Comparison of ENCODE assay signal across 33 mouse cellular contexts in genomic region chr6:29941036-29941435, GRCm38 (mm10). TPM values are rescaled to one million over a fixed set of nuclear protein-coding genes. Genes with fewer than 3 reads are reported as not detected.
DNase-seq lines count a peak whose midpoint lies in the region; ATAC-seq and TF ChIP-seq lines count a peak whose summit lies in the region.
"Had no signal": no experiment of that assay in that cellular context is flagged by ENCODE, and none has a peak within 500 bp of the region (broad histone marks: within the 10 kb centered on the region; RNA-seq: fewer than 3 reads in every experiment).

No protein-coding gene starts in this region.

- no peak overlapping the region for H3K9ac ChIP-seq in heart, postnatal 0 days (replicated peaks; ENCODE audit: low read depth, low read length)
- no peak overlapping the region for H3K9ac ChIP-seq in embryonic facial prominence, embryonic 15.5 days
- H3K9ac ChIP-seq: embryonic facial prominence, embryonic 12.5 days; forebrain, embryonic 12.5 days; forebrain, postnatal 0 days; heart, embryonic 13.5 days; hindbrain, embryonic 15.5 days; liver, embryonic 15.5 days; lung, embryonic 14.5 days; midbrain, embryonic 15.5 days had no signal

- peaks cover 86% of the 10 kb centered on the region for H3K36me3 ChIP-seq in heart, postnatal 0 days (replicated peaks; ENCODE audit: control insufficient read depth, insufficient read depth, low read length)
- no peaks in the 10 kb centered on the region for H3K36me3 ChIP-seq in embryonic facial prominence, embryonic 15.5 days
- H3K36me3 ChIP-seq: embryonic facial prominence, embryonic 12.5 days; forebrain, embryonic 12.5 days; hindbrain, embryonic 15.5 days; liver, embryonic 15.5 days; midbrain, embryonic 10.5 days; midbrain, embryonic 15.5 days had no signal

- no peak overlapping the region for H3K4me3 ChIP-seq in gastrocnemius, adult 2 months
- no peak overlapping the region for H3K4me3 ChIP-seq in heart, postnatal 0 days (ENCODE audit: low read depth, low read length)
- H3K4me3 ChIP-seq in embryonic facial prominence, embryonic 15.5 days (replicated peaks) = no peak overlapping the region
- H3K4me3 ChIP-seq: embryonic facial prominence, embryonic 12.5 days; forebrain, embryonic 12.5 days; heart, adult 2 months; heart, embryonic 13.5 days; hindbrain, embryonic 15.5 days; layer of hippocampus, adult 2 months; liver, embryonic 15.5 days; midbrain, embryonic 10.5 days; midbrain, embryonic 15.5 days had no signal

- no peak for TF ChIP-seq EP300 in heart, postnatal 0 days (IDR thresholded peaks at IDR 0.05; ENCODE audit: low read depth)

- H3K9me3 ChIP-seq in heart, postnatal 0 days (replicated peaks; ENCODE audit: control insufficient read depth, low read length) = no peaks in the 10 kb centered on the region
- H3K9me3 ChIP-seq in embryonic facial prominence, embryonic 15.5 days (replicated peaks) = no peaks in the 10 kb centered on the region
- H3K9me3 ChIP-seq: embryonic facial prominence, embryonic 12.5 days; forebrain, embryonic 12.5 days; heart, embryonic 13.5 days; hindbrain, embryonic 15.5 days; liver, embryonic 15.5 days; midbrain, embryonic 10.5 days; midbrain, embryonic 15.5 days had no signal

- WGBS in heart, postnatal 0 days = 44% methylated on average over 2 of the region's 2 CpGs
- 80% methylated on average over 2 of the region's 2 CpGs for WGBS in embryonic facial prominence, embryonic 15.5 days

- DNase-seq in gastrocnemius, adult 2 months = peak; percentile 73
- no peak for DNase-seq in gastrocnemius, postnatal 10 days
- no peak for DNase-seq in heart, postnatal 0 days (ENCODE audit: low spot score)
- no peak for DNase-seq in heart, adult 18-20 months
- peak; percentile 71 for DNase-seq in skeletal muscle tissue, adult 2 months (ENCODE audit: low read depth, low spot score)
- no peak for DNase-seq in layer of hippocampus, adult 9-11 months
- no peak for DNase-seq in spleen, postnatal 4 days (ENCODE audit: low spot score in 2 of 2)
- DNase-seq: adrenal gland, adult 8-10 months; cerebellum, adult 11 months; cerebellum, adult 9-10 months; cerebellum, postnatal 36 days; forebrain, postnatal 0 days; heart, adult 2 months; kidney, adult 11 months; kidney, postnatal 36 days; liver; right cerebral cortex, postnatal 25 days; spleen, adult 18-20 months; thymus, adult 18-20 months; thymus, postnatal 25 days had no signal

- no peak for ATAC-seq in heart, postnatal 0 days (ENCODE audit: insufficient read depth, low read depth)
- ATAC-seq in embryonic facial prominence, embryonic 15.5 days (ENCODE audit: insufficient number of reproducible peaks, low FRiP score, low TSS enrichment, low read depth) = no peak
- ATAC-seq: forebrain, postnatal 0 days; inflammation-experienced regulatory T-cells, adult 6 months; midbrain, embryonic 15.5 days had no signal

- peaks cover 13% of the 10 kb centered on the region for H3K4me1 ChIP-seq in heart, postnatal 0 days (ENCODE audit: control insufficient read depth, insufficient read depth)
- H3K4me1 ChIP-seq in embryonic facial prominence, embryonic 15.5 days = no peaks in the 10 kb centered on the region
- H3K4me1 ChIP-seq: embryonic facial prominence, embryonic 12.5 days; forebrain, embryonic 12.5 days; hindbrain, embryonic 15.5 days; liver, embryonic 15.5 days; midbrain, embryonic 10.5 days; midbrain, embryonic 15.5 days had no signal

- no peak overlapping the region for H3K4me2 ChIP-seq in heart, postnatal 0 days (ENCODE audit: low read depth, low read length)
- no peak overlapping the region for H3K4me2 ChIP-seq in embryonic facial prominence, embryonic 15.5 days (replicated peaks)
- H3K4me2 ChIP-seq: embryonic facial prominence, embryonic 12.5 days; forebrain, embryonic 12.5 days; heart, embryonic 13.5 days; hindbrain, embryonic 15.5 days; liver, embryonic 15.5 days; lung, embryonic 14.5 days; midbrain, embryonic 15.5 days had no signal

- peak overlapping the region; percentile 20; the same call in 1 of the 2 replicates for H3K27ac ChIP-seq in gastrocnemius, adult 2 months
- H3K27ac ChIP-seq in heart, postnatal 0 days (ENCODE audit: low read depth) = peak overlapping the region; percentile 60; the same call in 1 of the 2 replicates
- H3K27ac ChIP-seq in embryonic facial prominence, embryonic 15.5 days (replicated peaks) = 0 out of 2 replicates have a peak overlapping the region, but pooled peaks have one; percentile 5
- H3K27ac ChIP-seq: embryonic facial prominence, embryonic 12.5 days; forebrain, embryonic 12.5 days; heart, adult 2 months; hindbrain, embryonic 15.5 days; layer of hippocampus, adult 2 months; liver, embryonic 15.5 days; midbrain, embryonic 10.5 days; midbrain, embryonic 15.5 days; stomach, postnatal 0 days had no signal

- no peaks in the 10 kb centered on the region for H3K27me3 ChIP-seq in heart, postnatal 0 days (ENCODE audit: control insufficient read depth, insufficient read depth, low read length)
- H3K27me3 ChIP-seq in embryonic facial prominence, embryonic 15.5 days = no peaks in the 10 kb centered on the region
- H3K27me3 ChIP-seq: embryonic facial prominence, embryonic 12.5 days; forebrain, embryonic 12.5 days; heart, embryonic 13.5 days; hindbrain, embryonic 15.5 days; liver, embryonic 15.5 days; midbrain, embryonic 15.5 days had no signal

- TF ChIP-seq CTCF in gastrocnemius, adult 2 months (IDR thresholded peaks at IDR 0.05) = no peak
- TF ChIP-seq CTCF in heart, postnatal 0 days (IDR thresholded peaks at IDR 0.05; ENCODE audit: low read depth) = no peak

- intact Hi-C loops in gastrocnemius, adult 2 months (cut with DNase I) = no loop called here

RNA-seq across cellular contexts. Expression of gene Strip2, which starts 24.2 kb away (rescaled TPM):
- total RNA-seq in gastrocnemius, adult 2 months (2021) = under 1 TPM; 0.78 to 0.87 TPM
- 1 to 10 TPM; 5.3 to 5.5 TPM for total RNA-seq in gastrocnemius, postnatal 10 days (2021)
- total RNA-seq in heart, postnatal 0 days (2014; rRNA removed; ENCODE audit: low replicate concordance) = 144 and 168 TPM in 2 replicates
- polyA plus RNA-seq in heart, postnatal 0 days (2015; fragmentation: Nextera tagmentation; extraction: Ambion mirVana) = 61.8 and 63.8 TPM in 2 replicates
- 10 to 100 TPM; 53.5 to 55.1 TPM for total RNA-seq in heart, adult 18-20 months (2021)
- 1.0 and 1.1 TPM in 2 replicates for polyA plus RNA-seq in embryonic facial prominence, embryonic 15.5 days (2015; fragmentation: Nextera tagmentation; extraction: Ambion mirVana)
- total RNA-seq: neutrophil, adult 5-6 weeks had no signal

Comparison
In these comparisons a context has a peak if more than half of its experiments do, and no peak if none do; other contexts are left out.
1. DNase-seq: peak in gastrocnemius, adult 2 months (single experiment) and skeletal muscle tissue, adult 2 months (single experiment); none in gastrocnemius, postnatal 10 days (single experiment), heart, postnatal 0 days (single experiment), heart, adult 18-20 months (0 of 2), layer of hippocampus, adult 9-11 months (single experiment) and spleen, postnatal 4 days (0 of 2).
2. H3K27ac ChIP-seq: peak in every context shown above with its lines; median percentile 60 in heart, postnatal 0 days; 20 in gastrocnemius, adult 2 months; 5 in embryonic facial prominence, embryonic 15.5 days.
3. RNA of gene Strip2, which starts 24.2 kb away (total RNA-seq): 144 to 168 TPM in heart, postnatal 0 days and 53.5 to 55.1 TPM in heart, adult 18-20 months; 5.3 to 5.5 TPM in gastrocnemius, postnatal 10 days and 0.78 to 0.87 TPM in gastrocnemius, adult 2 months; every median in the first group is over 4 times any median in the second.